Mouse (Mus musculus) small intestine, adult 2 months (tissue): Measurements from ENCODE around the gene Ophn1.

Experiments used
- CTCF ChIP-seq: fragments of 200-500 bp; IDR thresholded peaks from 2 replicates; pipeline ENCODE4 v1.5.1; 2012; ENCODE audit warnings: low read depth, mild to moderate bottlenecking, control low read depth, inconsistent platforms, low read length, moderate library complexity, mixed read lengths; ENCODE audit not compliant: insufficient replicate concordance, insufficient read length; ENCODE audit errors: extremely low read depth
- POLR2A ChIP-seq: fragments of 200-500 bp; IDR thresholded peaks from 2 replicates; pipeline ENCODE4 v1.6.1; 2012; ENCODE audit warnings: low read depth, mild to moderate bottlenecking, control low read depth, inconsistent platforms, low read length, moderate library complexity

DNA sequence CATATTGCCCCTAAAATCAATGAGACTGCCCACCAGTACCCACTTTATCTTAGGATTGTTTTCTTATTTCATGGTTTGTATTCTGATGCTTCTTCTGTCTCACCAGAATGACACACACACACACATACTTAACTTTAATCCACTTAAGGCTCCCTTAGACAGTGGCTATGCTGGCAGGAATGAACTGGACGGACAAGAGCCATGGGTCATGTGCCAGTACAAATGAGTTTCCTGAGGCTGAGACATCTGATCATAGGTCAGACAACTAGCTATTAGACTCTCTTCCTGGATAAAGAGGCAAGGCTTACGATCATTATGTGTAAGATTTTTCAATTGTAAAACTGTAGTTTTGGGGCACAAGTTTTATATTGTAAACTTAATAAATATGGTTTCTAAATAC lies 209.5 kb downstream of the Ophn1 start:
- TF ChIP-seq CTCF (no peak), POLR2A (no peak)
